Mouse (Mus musculus): ENCODE measurements around the gene Tgds. TPM values are rescaled to one million over a fixed set of nuclear protein-coding genes. Genes with fewer than 3 reads are reported as not detected.
A peak's percentile ranks its signal among the peaks of the same experiment; 100 is the strongest.
"Not testable (repeated sequence)": the region's sequence is repeated elsewhere in the genome, so short reads cannot be mapped to it uniquely, and the experiment has no call there.

The Tgds gene
- 10 to 100 TPM in 1 of 2 experiments, 1 to 10 TPM in 1; 9.5 to 10.1 TPM for total RNA-seq (2021)

GRCm38 (mm10) chr14:118132642-118132977, at the start of gene Tgds:
Tgds (minus strand) TSS chr14:118132755.
- peak; percentile 96 for DNase-seq (ENCODE audit: low spot score)
- intact Hi-C loops (cut with DNase I) = loop anchor here (2.0 kb wide), 1 partner anchor 44 kb away; no protein-coding TSS in a partner anchor

GRCm38 (mm10) chr14:118180711-118181177, 48.2 kb upstream of the Tgds start:
- intact Hi-C loops (cut with DNase I) = no loop called here
- no peak for DNase-seq (ENCODE audit: low spot score)

GRCm38 (mm10) chr14:118180117-118180557, 47.6 kb upstream of the Tgds start:
- intact Hi-C loops (cut with DNase I) = no loop called here
- DNase-seq (ENCODE audit: low spot score) = peak; percentile 61

- DNase-seq (ENCODE audit: low spot score) = no peak
- intact Hi-C loops (cut with DNase I) = no loop called here
Observed at GRCm38 (mm10) chr14:118179701-118180100, 47.1 kb upstream of the Tgds start.

GRCm38 (mm10) chr14:118179251-118179650, 46.7 kb upstream of the Tgds start:
- DNase-seq (ENCODE audit: low spot score) = no peak
- intact Hi-C loops (cut with DNase I) = no loop called here

GRCm38 (mm10) chr14:118175694-118176085, 43.1 kb upstream of the Tgds start:
- DNase-seq (ENCODE audit: low spot score) = no peak
- intact Hi-C loops (cut with DNase I) = loop anchor here (2.0 kb wide), 1 partner anchor 17 kb away; no protein-coding TSS in a partner anchor

- no peak for DNase-seq (ENCODE audit: low spot score)
- intact Hi-C loops (cut with DNase I) = no loop called here
Observed at GRCm38 (mm10) chr14:118175071-118175693, 42.6 kb upstream of the Tgds start.

- intact Hi-C loops (cut with DNase I) = no loop called here
Observed at GRCm38 (mm10) chr14:118173590-118174203, 41.1 kb upstream of the Tgds start.

GRCm38 (mm10) chr14:118168776-118169175, 36.2 kb upstream of the Tgds start:
- intact Hi-C loops (cut with DNase I) = no loop called here
- no peak for DNase-seq (ENCODE audit: low spot score)

More at GRCm38 (mm10) chr14:118173590-118174203, 41.1 kb upstream of the Tgds start:
- DNase-seq (ENCODE audit: low spot score) = no peak

DNA sequence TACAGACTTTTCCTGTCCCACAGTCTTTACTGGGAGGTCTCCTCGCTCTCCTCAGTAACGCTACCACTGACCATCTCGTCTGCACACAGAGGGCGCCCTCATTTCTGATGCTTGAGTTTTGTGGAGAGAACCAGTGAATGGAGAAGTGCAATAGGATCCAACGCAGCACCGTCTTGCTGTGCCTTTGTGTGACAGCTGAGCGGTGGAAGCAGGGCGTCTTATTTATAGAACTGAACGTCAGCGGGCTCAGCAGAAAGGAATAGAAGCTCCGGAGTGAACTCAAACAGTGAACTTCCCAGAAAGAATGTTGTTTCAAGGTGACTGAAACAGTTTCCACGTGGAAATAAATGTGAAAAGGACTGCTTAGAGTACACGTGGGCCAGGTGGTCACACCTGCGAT, 30.1 kb upstream of the Tgds start:
- DNase-seq (ENCODE audit: low spot score) = no peak
- intact Hi-C loops (cut with DNase I) = loop anchor here (5.0 kb wide), 1 partner anchor 435 kb away; no protein-coding TSS in a partner anchor

DNA sequence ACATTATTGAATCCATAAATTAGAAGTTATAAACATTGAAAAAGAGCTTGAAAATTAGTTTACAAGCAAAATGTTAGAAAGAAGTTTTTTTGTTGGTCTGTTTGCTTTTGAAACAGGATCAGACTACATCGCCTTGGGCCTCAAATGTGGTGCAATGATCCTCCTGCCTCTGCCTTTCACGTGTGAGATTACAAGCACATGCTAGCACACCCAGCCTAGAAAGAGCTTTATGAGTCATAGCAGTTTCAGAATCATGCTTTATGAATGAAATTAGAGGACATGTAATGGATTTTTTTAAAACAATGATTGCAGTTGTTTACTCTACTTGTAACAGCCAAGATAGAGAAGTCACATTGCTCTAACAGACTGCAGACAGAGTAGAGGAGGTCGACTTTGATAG, 29.2 kb upstream of the Tgds start:
- intact Hi-C loops (cut with DNase I) = loop anchor here (5.0 kb wide), 1 partner anchor 436 kb away; no protein-coding TSS in a partner anchor
- no peak for DNase-seq (ENCODE audit: low spot score)

DNA sequence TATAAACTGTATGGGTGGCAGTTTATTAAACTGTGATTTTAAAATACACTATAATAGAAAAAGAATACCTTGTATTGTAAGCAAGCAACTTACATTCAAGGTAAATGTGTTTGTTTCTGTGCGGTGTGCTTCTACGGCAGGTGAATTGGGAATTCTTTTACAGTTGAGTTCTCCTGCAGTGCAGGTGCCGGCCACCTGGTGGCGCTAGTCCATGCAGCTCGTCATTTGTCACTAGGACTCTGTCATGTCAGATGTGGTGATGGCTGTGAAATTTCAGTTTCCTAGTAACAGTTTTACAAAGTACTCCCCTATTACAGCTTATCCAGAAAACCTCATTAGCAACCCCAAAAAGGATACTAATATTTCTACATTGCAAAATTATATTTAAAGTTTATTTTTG, 24.6 kb upstream of the Tgds start:
- no peak for DNase-seq (ENCODE audit: low spot score)
- intact Hi-C loops (cut with DNase I) = loop anchor here (5.0 kb wide), 1 partner anchor 50 kb away; no protein-coding TSS in a partner anchor

DNA sequence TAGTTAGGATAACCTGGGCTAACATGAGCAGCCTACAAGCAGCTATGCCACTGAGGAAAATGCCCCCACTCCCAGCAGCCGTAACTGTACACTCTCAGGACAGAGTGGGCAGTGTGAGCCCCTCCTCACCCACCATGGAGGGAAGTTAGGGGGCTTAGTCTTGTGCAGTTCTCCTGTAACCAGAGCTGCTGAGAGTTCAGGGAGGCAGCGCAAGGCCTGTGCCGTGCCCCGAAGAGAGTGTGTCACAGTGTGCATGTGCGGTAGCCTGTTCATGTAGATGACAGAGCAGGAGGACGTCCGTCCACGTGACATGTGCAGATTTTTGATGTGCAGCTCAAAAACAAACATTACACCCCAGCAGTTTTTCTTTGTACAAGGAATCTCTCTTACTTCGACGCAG, 24.2 kb upstream of the Tgds start:
- DNase-seq (ENCODE audit: low spot score) = no peak
- intact Hi-C loops (cut with DNase I) = loop anchor here (5.0 kb wide), 1 partner anchor 51 kb away; no protein-coding TSS in a partner anchor

DNA sequence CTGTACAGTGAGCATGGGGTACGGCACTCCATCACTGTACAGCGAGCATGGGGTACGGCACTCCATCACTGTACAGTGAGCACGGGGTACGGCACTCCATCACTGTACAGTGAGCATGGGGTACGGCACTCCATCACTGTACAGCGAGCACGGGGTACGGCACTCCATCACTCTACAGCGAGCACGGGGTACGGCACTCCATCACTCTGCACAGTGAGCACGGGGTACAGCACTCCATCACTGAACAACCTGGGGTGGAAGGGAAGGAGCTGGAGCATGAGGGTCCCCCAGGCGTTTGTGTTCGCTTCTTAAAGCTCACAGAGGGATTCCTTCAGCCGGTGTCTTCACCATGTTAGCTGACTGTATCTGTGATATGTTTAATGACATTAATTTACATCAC, 23.5 kb upstream of the Tgds start:
- intact Hi-C loops (cut with DNase I) = loop anchor here (5.0 kb wide), 1 partner anchor 51 kb away; no protein-coding TSS in a partner anchor
- not testable (repeated sequence) for DNase-seq (ENCODE audit: low spot score)

- no peak for DNase-seq (ENCODE audit: low spot score)
- intact Hi-C loops (cut with DNase I) = no loop called here
Observed at GRCm38 (mm10) chr14:118152294-118152651, 19.7 kb upstream of the Tgds start.

DNA sequence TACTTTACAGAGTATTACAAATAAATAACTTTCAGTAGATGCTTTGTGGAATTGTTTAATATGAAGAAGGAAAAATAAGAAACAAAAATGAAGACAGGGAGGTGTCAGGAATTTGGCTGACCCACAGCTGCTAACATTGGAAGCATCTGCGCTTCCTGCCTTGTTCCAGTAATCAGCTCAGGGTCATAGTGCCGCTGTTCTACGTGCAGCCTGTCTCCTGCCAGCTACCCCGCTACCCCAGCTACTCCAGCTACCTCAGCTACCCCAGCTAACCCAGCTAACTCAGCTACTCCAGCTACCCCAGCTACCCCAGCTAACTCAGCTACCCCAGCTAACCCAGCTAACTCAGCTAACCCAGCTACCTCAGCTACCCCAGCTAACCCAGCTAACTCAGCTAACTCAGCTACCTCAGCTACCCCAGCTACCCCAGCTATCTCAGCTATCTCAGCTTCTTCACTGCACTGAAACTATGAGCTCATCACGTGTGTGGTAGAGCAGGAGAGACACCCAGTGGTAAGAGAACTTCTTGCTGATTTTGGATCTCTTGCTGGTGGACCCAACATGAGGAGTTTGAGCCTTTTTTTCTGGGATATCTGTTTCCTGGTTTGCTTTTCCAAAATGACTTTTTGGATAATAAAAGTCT, 19.2 kb upstream of the Tgds start:
- intact Hi-C loops (cut with DNase I) = no loop called here
- DNase-seq (ENCODE audit: low spot score) = no peak

DNA sequence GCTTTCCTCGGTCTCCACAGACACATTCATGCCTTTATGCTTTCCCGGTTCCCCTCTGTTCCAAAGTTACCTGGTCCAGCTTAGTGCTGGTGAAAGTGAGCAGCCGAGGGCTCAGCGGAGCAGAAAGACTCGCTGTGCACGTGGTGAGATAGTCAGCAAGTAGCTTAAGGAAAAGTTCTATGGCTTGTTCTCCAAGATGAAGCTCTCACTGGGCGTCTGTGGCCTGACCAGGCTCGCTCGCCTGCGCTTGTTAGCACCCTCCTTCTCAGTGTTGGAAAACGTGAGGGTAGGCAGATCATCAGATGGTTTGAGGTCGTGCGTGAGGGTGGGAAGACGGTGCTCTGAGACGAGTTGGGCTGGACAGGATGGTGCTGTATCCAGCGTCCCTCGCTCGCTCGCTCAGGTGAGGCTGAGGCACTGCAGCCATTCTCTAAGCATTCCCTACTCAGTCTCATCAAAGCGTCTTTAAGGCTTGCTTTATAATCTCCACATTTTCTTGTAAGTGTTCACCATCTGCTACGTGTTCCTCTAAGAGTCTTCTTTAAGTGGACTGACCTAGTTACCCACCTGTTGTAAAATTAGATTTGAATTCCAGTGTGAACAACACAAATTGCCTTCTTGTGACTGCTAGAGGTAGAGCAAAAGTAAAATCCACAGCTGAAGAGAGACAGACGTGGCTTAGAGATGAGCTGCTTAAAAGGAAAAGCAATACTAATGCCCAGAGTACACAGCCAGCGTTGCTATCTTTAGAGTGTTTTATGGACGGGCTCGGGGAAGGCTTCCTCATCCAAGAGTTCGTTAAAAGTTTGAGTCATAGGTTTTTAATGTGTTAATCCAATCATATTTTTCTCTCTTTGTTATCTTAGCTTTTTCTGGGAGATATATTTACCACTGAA, 18.3 kb upstream of the Tgds start:
- intact Hi-C loops (cut with DNase I) = no loop called here
- no peak for DNase-seq (ENCODE audit: low spot score)

GRCm38 (mm10) chr14:118148554-118148953, 16.0 kb upstream of the Tgds start:
- no peak for DNase-seq (ENCODE audit: low spot score)
- intact Hi-C loops (cut with DNase I) = loop anchor here (5.0 kb wide), 1 partner anchor 106 kb away; no protein-coding TSS in a partner anchor

GRCm38 (mm10) chr14:118148046-118148445, 15.5 kb upstream of the Tgds start:
- intact Hi-C loops (cut with DNase I) = loop anchor here (5.0 kb wide), 1 partner anchor 106 kb away; no protein-coding TSS in a partner anchor
- no peak for DNase-seq (ENCODE audit: low spot score)

- intact Hi-C loops (cut with DNase I) = no loop called here
- DNase-seq (ENCODE audit: low spot score) = no peak
Observed at GRCm38 (mm10) chr14:118142283-118142682, 9.7 kb upstream of the Tgds start.

All from heart, postnatal 25 days (tissue).